Mouse (Mus musculus): ENCODE measurements at regions not wholly inside any gene's neighbourhood (a gene's known extent, or its start where the extent isn't known, plus 50 kb on each side); places are given as distances from the start of the nearest gene placed in this dataset.

DNA sequence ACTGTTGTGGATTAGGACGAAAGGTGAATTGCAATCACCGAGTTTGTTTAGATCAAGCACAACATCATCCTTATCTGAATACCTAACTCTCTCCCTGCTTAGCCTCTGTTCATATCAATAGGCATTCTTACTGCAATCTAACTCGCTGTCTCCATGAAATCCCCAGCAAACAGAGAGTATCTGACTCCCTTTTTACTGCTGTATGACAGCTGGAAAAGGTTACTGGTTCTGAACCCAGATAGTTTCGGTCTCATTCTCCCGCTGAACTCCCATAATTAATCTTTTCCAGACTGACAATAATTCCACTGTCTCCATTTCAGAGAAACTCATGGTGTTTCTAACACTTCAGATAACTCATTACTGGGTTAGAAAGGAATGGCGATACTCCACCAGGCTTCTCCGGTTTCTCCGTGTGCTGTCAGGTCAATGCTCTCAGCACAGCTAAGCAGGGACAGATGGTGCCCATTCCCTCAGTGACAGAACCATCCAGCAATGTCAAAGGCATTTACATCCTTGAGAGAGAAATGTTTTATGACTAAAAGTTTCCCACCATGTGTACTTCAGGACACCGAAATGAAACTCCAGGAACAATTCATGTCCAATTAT, 167.5 kb upstream of the Itga4 start:
- DNase-seq = no peak

DNA sequence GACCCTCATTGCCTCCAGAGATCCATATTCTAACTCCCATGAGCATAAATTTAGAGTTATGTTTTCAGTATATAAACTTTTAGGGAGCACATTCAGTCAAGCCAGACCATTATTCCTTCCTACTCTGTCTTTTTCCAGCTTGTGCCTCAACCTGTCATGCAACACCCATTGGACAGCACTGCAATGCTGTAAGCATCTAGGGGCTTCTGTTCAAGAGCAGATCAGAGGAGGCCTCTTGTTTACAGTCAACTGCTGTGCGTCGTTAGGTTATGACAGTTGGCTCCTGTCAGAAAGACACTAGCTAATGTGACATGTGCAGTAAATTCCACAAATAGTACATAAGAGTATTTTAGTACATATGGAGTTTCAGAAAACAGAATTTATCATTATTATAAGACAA, 165.0 kb upstream of the Itga4 start:
- no peak for DNase-seq

DNA sequence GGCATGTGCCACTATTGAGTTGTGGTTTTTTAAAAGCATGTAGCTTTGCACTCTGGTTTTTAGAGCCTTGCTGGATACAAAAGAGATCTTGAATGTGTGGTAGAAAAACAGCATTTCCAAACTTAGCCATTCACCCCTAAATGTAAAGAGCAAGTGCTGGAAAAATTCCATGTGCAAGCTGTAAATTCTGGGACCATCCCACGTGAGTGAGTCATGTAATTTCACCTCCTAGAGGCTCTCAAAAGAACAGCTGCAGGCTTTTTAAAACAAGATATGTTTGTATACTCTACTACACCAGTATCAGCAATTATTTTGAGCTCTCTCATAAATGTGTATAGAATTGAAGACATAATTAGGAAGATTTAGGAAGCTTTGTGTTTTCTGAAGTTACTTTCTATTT, 160.9 kb upstream of the Itga4 start:
- DNase-seq = no peak

- no peak for DNase-seq
Observed at GRCm38 (mm10) chr2:79096532-79097251, 158.5 kb upstream of the Itga4 start.

- no peak for DNase-seq
Observed at GRCm38 (mm10) chr2:79099601-79100000, 155.6 kb upstream of the Itga4 start.

- no peak for DNase-seq
Observed at GRCm38 (mm10) chr2:79111673-79112072, 143.6 kb upstream of the Itga4 start.

DNA sequence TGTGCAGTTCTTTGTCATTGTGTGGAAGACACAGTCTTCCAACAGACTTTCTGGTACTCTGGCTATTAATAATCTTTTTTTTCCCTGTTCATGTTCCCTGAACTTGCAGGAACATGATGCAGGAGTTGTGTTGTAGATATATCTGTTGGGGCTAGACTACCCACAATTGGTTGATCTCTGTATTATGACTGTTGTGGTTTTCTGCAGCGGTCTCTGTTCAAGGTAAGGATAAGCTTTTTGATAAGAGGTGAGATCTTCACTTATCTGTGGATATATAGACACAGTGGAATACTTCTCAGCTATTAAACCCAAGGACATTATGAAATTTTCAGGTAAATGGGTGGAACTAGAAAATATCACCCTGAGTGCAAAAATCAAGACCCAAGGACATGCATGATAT, 143.2 kb upstream of the Itga4 start:
- no peak for DNase-seq

- DNase-seq = no peak
Observed at GRCm38 (mm10) chr2:79120610-79121345, 134.4 kb upstream of the Itga4 start.

- no peak for DNase-seq
Observed at GRCm38 (mm10) chr2:79122530-79122929, 132.7 kb upstream of the Itga4 start.

GRCm38 (mm10) chr2:79124272-79124976, 130.8 kb upstream of the Itga4 start:
- DNase-seq = no peak

DNA sequence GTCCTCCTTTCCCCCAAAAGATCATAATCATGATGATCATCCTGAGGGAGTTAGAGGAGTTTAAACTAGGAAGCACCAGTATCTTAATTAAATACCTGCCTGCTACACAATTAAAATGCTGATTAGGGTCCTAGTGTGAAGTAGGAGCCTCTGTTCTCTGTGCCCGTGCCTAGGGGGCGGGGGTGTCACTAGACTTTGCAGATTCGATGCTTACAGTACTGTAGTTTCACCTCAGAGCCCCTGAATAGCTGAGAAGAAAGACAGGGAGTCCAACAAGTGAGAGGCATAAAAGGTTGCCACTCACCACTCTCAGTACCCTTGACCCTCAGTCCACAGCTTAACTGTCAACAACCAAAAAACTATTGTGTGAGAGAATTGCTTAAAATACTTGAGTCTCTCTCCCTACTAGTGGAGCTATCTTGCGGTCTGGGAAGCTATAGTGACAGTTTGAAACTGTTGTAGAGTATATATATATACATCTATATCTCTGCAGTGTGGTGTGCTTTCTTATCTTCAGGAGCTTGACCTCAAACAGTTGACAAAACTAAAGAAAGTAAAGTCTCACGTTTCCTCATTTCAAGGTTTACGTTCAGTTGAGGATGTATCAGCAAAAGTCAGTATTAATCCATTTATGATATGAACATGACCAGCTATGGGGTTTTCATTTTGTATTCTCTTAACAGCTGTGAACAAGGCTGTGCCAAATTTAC, 128.9 kb upstream of the Itga4 start:
- no peak for DNase-seq

GRCm38 (mm10) chr2:79126996-79127741, 128.1 kb upstream of the Itga4 start:
- no peak for DNase-seq

DNA sequence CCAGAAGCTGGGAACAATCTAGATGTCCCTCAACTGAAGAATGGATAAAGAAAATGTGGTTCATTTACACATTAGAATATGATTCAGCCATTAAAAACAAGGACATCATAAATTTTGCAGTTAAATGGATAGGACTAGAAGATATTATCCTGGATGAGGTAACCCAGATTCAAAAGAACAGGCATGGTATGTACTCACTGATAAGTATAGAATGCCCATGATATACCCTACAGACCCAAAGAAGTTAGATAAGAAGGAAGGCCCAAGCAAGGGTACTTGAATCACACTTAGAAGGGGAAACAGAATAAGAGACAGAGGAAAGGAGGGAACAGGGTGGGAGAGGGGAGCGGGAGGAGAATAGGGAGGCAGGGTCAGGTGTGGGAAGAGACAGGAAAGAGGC, 127.4 kb upstream of the Itga4 start:
- no peak for DNase-seq

DNA sequence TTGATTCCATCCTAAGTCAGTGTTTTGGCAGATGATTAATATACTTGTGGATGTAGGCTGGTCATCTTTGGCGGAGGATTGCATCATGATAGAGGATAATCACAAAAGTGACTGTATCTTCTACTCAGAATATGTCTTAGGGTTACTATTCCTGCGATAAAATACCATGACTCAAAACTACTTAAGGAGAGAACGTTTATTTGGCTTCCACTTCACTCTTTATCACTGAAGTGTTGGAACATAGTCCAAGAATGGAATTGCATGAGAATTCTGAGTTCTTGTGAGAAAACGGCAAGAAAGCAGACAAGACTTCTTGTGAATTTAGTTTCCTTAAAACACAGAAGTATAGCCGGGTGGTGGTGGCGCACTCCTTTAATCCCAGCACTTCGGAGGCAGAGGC, 124.6 kb upstream of the Itga4 start:
- DNase-seq = no peak

DNA sequence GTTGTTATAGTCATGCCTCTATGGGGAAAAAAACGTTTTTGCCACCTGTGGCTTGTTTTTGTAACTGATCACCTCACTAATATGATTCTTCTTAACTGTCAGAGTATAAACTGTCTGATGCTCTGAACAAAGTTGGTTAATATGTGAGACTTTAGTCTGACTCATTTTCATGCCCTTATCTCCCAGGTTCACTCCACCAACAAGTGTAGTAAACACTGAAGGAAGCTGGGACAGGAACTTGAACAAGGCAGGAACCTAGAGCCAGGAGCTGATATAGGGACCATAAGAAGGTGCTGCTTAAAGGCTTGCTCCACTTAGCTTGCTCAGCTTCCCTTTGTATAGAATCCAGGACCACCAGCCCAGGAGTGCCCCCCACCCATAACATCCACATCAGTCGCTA, 124.0 kb upstream of the Itga4 start:
- DNase-seq = no peak

DNA sequence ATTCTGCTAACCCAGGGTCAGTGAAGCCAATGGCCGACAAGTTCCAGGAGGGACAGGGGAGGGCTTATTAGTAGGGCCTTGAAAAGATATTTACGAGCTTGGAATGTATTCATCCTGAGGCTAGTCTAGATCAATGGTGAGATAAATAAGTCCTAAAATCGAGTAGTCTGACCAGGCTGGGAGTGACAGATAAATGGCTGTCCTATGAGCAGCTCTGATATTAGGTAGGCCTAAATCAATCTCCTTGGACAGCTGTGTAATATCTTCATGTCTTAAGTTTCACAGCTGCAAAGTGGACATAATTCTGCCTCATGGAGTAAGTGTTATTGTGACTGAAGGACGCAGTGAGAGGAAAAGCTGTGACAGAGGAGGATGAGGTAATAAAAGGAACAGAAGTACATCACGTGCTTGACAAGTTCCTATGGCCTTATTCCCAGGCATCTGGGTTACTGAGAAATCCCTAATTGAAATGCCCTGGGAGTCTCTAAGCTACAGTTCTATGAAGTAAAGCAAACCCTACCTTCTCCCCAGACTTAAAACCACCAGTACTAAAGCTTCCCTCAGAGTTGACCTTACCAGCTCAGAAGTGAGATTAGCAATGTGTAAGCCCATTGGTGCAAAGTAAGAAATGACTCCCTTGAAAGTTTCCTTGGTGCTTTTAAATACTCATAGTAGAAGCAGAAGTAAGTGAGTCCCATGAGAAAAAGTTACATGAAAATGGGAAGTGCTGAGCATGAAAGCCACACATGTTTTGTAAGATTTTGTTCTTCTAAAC, 123.3 kb upstream of the Itga4 start:
- no peak for DNase-seq

GRCm38 (mm10) chr2:79132518-79132845, 122.7 kb upstream of the Itga4 start:
- no peak for DNase-seq

GRCm38 (mm10) chr2:79134281-79134680, 120.9 kb upstream of the Itga4 start:
- no peak for DNase-seq

GRCm38 (mm10) chr2:79135986-79136385, 119.2 kb upstream of the Itga4 start:
- DNase-seq = no peak

- DNase-seq = no peak
Observed at GRCm38 (mm10) chr2:79136619-79137458, 118.4 kb upstream of the Itga4 start.
